Mouse (Mus musculus) embryonic facial prominence, embryonic 15.5 days (tissue): ENCODE results near the gene Adgrf1. TPM values are rescaled to one million over a fixed set of nuclear protein-coding genes. Genes with fewer than 3 reads are reported as not detected.
A peak's percentile ranks its signal among the peaks of the same experiment; 100 is the strongest.

Experiments used
- ATAC-seq: fragments of 200-750 bp; cut with Nextera tagmentation; 2 replicates; pipeline ENCODE4 v1.8.0; 2017; ENCODE audit warnings: low read depth, moderate TSS enrichment; ENCODE audit not compliant: insufficient number of reproducible peaks, low FRiP score, low TSS enrichment
- H3K27ac ChIP-seq: fragments of 300-500 bp; sonication (generic); replicated peaks from 2 replicates; pipeline ENCODE4 v1.5.1; 2015; ENCODE audit warnings: mild to moderate bottlenecking, inconsistent platforms
- H3K27me3 ChIP-seq: fragments of 300-500 bp; sonication (generic); 2 replicates; pipeline ENCODE4 v1.6.1; 2015; ENCODE audit warnings: inconsistent platforms
- H3K36me3 ChIP-seq: fragments of 300-500 bp; sonication (generic); 2 replicates; pipeline ENCODE4 v1.6.1; 2015; ENCODE audit warnings: mild to moderate bottlenecking, inconsistent platforms
- H3K4me1 ChIP-seq: fragments of 300-500 bp; sonication (generic); 2 replicates; pipeline ENCODE4 v1.6.1; 2015; ENCODE audit warnings: inconsistent platforms
- H3K4me2 ChIP-seq: fragments of 300-500 bp; sonication (generic); replicated peaks from 2 replicates; pipeline ENCODE4 v1.6.1; 2015; ENCODE audit warnings: mild to moderate bottlenecking, inconsistent platforms
- H3K4me3 ChIP-seq: fragments of 300-500 bp; sonication (generic); replicated peaks from 2 replicates; pipeline ENCODE4 v1.5.1; 2015; ENCODE audit warnings: mild to moderate bottlenecking, inconsistent platforms
- H3K9ac ChIP-seq: fragments of 300-500 bp; sonication (generic); 2 replicates; pipeline ENCODE4 v1.6.1; 2015; ENCODE audit warnings: inconsistent platforms
- H3K9me3 ChIP-seq: fragments of 300-500 bp; sonication (generic); replicated peaks from 2 replicates; pipeline ENCODE4 v1.6.1; 2016; ENCODE audit warnings: inconsistent platforms
- WGBS: fragments of 180-500 bp; shearing (Covaris S2); methylation state at CpG from one replicate; pipeline ENCODE4 v1.1.7; 2015; 5-methylcytosine and 5-hydroxymethylcytosine counted together
- polyA plus RNA-seq: library from polyadenylated mRNA; unstranded; fragments of >200 nt; fragmentation: Nextera tagmentation; extraction: Ambion mirVana; gene quantifications from 2 replicates; pipeline ENCODE4 v1.2.1, GENCODE M21; 2015

Adgrf1 gene
- polyA plus RNA-seq = 0.04 TPM in 2 replicates

DNA sequence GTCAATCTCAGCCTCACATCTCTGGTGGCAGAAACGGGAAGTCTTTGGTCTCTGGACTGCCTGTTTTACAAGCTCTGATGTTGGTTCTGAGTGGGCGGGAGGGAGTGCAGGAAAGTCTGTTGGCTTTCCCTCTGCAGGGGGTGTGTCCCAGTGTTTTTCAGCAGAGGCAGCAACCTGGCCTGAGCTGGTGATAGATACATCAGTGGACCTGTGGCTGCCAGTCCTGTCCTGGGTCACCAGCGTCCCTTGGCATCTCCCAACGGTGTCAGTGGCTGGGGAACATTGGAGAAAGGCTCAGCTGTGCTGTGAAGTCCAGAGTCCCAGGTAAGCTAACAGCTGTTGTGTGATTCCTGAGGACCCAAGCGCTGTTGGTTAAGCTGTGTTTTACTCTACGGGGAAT, at the start of gene Adgrf1:
Gene Adgrf1 (plus strand): TSS at position 169 of the 400 bp plus-strand sequence.
- Histone ChIP-seq H3K4me3 (no peak within 1 kb of the TSS), H3K27ac (no peak within 1 kb of the TSS), H3K9me3 (peaks cover 4% of the 10 kb centered on the region; the same call in 1 of the 2 replicates), H3K4me1 (0 out of 2 replicates have a peak, but pooled peaks cover 6% of the 10 kb centered on the region), H3K36me3 (no peaks in the 10 kb centered on the region), H3K9ac (no peak within 1 kb of the TSS), H3K4me2 (no peak within 1 kb of the TSS), H3K27me3 (no peaks in the 10 kb centered on the region)
- 64% methylated on average over 6 of the region's 6 CpGs for WGBS
- no peak; the same call in 1 of the 2 replicates for ATAC-seq

DNA sequence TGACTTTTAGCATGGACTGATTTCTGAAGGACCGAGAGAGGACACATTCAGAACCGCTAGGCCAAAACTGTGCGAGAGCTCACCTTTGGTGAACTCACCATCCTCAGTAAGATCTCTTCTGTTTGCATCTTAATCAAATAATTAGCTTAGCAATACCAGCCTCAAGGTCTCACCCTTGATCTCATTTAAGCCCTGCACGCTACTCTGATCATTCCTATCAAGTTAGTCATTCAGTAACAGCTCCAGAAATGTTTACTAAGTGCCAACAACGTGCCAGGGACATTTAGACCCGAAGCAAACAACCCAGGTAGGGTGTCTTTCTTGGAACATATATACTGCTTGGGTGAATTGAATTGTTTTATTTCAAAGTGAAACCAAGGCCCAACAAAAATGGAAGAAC, 44.0 kb upstream of the Adgrf1 start:
- H3K9ac ChIP-seq = no peak overlapping the region
- no peaks in the 10 kb centered on the region for H3K27me3 ChIP-seq
- 79% methylated on average over 6 of the region's 6 CpGs for WGBS
- peaks cover 4% of the 10 kb centered on the region; the same call in 1 of the 2 replicates for H3K4me1 ChIP-seq
- H3K4me3 ChIP-seq = no peak overlapping the region
- H3K4me2 ChIP-seq = no peak overlapping the region
- H3K9me3 ChIP-seq = no peaks in the 10 kb centered on the region
- no peak for ATAC-seq
- H3K27ac ChIP-seq = no peak overlapping the region
- H3K36me3 ChIP-seq = no peaks in the 10 kb centered on the region

DNA sequence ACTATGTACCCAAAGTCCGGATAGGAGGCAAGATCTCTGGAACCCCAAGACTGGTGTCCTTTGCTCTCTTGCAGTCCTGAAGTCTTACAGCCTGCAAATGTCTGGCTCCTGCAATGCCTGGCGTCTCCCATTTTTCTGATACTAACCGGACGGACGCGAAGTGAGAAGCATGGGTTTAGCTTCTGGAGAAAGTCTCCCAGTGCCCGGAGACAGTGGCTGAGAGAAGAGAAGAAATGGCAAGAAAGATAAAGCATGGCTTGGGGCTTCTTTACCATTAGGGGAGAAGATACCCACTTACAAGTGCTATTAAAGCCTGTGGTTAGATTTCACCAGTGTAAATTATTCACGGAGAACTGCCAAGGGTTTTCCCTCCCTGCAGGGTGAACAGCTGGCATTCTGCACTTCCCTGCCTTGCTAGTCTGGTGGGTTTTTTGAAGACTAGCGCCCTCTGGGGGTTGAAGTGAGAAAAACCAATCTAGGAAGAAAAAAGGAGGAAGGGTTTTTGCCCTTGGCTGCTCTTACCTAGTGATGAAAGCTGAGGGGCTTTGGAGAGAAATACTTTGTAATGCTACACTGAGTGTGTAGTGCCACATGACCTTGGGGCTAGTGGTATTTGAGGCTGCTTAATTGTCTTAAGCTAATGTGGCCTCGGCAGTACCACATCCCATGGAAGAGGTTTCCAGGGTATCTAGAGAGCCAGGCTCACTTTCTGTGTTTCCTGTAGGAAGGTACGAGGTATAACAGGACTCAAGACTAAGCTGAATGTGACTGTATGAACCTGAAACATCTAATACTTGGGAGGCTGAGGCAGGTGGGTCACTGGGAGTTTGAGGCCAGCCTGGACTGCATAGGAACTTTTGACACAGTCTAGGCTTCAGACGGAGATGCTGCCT, 40.3 kb upstream of the Adgrf1 start:
- Histone ChIP-seq H3K36me3 (no peaks in the 10 kb centered on the region), H3K27me3 (no peaks in the 10 kb centered on the region; the same call in 1 of the 2 replicates), H3K9me3 (no peaks in the 10 kb centered on the region), H3K4me1 (peaks cover 10% of the 10 kb centered on the region), H3K9ac (no peak overlapping the region), H3K4me3 (0 out of 2 replicates have a peak overlapping the region, but pooled peaks have one; percentile 7), H3K4me2 (peak overlapping the region; percentile 37; the same call in 1 of the 2 replicates), H3K27ac (no peak overlapping the region)
- ATAC-seq = no peak
- WGBS = 32% methylated on average over 12 of the region's 12 CpGs

- Histone ChIP-seq H3K4me3 (no peak overlapping the region), H3K27ac (no peak overlapping the region), H3K27me3 (no peaks in the 10 kb centered on the region; the same call in 1 of the 2 replicates), H3K4me2 (no peak overlapping the region), H3K4me1 (peaks cover 10% of the 10 kb centered on the region), H3K9me3 (no peaks in the 10 kb centered on the region), H3K9ac (no peak overlapping the region), H3K36me3 (no peaks in the 10 kb centered on the region)
- WGBS = 82% methylated on average over 7 of the region's 7 CpGs
- ATAC-seq = no peak
Measured at GRCm38 (mm10) chr17:43230821-43231220, 39.3 kb upstream of the Adgrf1 start.

DNA sequence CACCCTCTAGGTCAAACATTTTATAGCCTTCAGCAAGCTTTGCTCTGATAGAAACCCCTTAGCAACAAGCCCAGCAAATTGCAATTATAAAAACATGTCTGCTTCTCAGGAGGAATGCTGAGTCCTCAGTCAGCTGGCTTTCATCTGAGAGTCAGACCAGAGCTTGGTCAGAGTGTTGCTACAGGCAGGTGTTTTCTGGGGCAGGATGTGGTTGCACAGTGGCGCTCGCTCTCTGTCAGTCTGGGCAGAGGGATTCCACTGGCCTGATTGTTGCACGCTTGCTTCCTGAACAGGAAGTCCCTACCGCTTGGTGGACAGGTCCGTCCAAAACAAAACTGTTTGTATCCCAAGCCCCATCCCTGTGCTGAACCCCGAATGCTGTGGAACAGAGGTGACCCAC, 37.4 kb upstream of the Adgrf1 start:
- H3K9ac ChIP-seq = no peak overlapping the region
- peaks cover 10% of the 10 kb centered on the region for H3K4me1 ChIP-seq
- H3K27ac ChIP-seq = no peak overlapping the region
- H3K4me3 ChIP-seq = no peak overlapping the region
- H3K27me3 ChIP-seq = no peaks in the 10 kb centered on the region; the same call in 1 of the 2 replicates
- no peak for ATAC-seq
- no peak overlapping the region for H3K4me2 ChIP-seq
- H3K9me3 ChIP-seq = no peaks in the 10 kb centered on the region
- 37% methylated on average over 6 of the region's 6 CpGs for WGBS
- H3K36me3 ChIP-seq = no peaks in the 10 kb centered on the region

DNA sequence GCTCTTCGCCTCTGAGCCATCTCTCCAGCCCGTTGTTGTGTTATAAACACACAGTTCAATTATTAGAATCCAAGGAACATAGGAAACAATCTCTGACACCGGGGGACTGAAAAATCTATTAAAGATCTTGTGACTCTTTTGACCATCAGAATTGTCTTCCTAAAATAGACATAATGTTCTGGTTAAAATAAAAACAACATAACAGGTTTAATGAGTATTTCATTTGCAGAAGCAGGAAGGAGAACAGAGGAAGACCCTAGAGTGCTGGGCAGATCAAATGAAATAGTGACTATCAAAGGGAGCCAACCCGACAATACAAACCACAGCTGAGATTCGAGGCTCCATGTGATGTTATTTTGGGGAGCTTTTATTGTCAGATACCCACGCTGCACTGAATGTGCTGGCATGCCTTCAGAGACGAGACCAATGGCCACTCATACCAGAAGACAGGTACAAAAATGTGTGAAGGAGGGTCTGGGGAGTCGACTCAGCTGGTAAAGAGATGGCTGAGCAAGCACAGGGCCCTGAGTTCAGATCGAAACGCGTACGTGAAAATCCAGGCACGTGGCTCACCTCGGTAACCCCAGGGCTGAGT, 33.4 kb upstream of the Adgrf1 start:
- Histone ChIP-seq H3K27me3 (no peaks in the 10 kb centered on the region; the same call in 1 of the 2 replicates), H3K9ac (no peak overlapping the region), H3K4me2 (no peak overlapping the region), H3K4me3 (no peak overlapping the region), H3K36me3 (no peaks in the 10 kb centered on the region), H3K9me3 (no peaks in the 10 kb centered on the region), H3K27ac (no peak overlapping the region), H3K4me1 (peaks cover 20% of the 10 kb centered on the region)
- WGBS = 75% methylated on average over 14 of the region's 14 CpGs
- no peak for ATAC-seq

GRCm38 (mm10) chr17:43239035-43239434, 31.1 kb upstream of the Adgrf1 start:
- Histone ChIP-seq H3K27me3 (no peaks in the 10 kb centered on the region; the same call in 1 of the 2 replicates), H3K4me2 (no peak overlapping the region), H3K4me1 (peaks cover 13% of the 10 kb centered on the region), H3K9ac (no peak overlapping the region), H3K4me3 (no peak overlapping the region), H3K27ac (no peak overlapping the region), H3K36me3 (no peaks in the 10 kb centered on the region), H3K9me3 (no peaks in the 10 kb centered on the region)
- no peak for ATAC-seq
- WGBS = 74% methylated on average over 6 of the region's 6 CpGs

DNA sequence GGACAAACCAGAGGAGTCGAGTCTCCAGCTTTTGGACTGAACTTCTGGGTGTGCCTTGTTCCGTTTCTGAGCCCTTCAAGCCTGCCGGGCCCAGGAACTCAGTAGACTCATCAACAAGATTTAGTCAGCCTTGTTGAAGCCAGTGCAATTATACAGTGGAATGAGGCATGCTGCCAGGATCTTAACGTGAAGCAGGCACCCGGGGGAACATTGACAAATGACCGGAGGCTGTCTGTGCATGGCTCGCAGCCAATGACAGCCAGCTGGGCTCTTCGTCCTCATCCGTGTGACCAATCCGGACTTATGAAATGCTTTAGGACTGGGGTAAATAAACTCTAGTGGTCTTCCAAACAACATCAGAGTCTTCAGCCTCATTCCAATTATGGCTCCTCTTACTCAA, 29.0 kb upstream of the Adgrf1 start:
- Histone ChIP-seq H3K27ac (0 out of 2 replicates have a peak overlapping the region, but pooled peaks have one; percentile 1), H3K9ac (no peak overlapping the region), H3K9me3 (no peaks in the 10 kb centered on the region), H3K4me3 (no peak overlapping the region), H3K27me3 (no peaks in the 10 kb centered on the region), H3K4me2 (no peak overlapping the region), H3K4me1 (peaks cover 13% of the 10 kb centered on the region), H3K36me3 (no peaks in the 10 kb centered on the region)
- whole genome bisulfite sequencing = 21% methylated on average over 10 of the region's 10 CpGs
- peak; percentile 67 for ATAC-seq

DNA sequence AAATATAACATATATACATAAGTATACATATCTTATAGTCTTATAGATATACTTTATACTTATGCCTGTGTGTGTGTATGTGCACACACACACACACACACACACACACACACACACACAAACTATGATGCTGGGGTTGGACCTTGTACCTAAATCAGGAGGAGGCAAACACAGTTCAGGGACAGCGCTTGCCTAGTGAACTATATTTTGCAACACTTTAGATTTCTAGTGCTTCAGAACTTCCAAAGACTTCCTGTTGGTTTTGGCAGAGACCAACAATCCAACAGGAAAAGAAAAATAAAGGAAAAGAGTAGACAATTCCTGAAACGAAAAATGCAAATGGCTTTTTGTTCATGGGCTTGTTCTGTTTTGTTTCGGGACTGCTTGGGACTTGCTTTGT, 27.5 kb upstream of the Adgrf1 start:
- 66% methylated on average over 3 of the region's 3 CpGs for WGBS
- no peak overlapping the region for H3K27ac ChIP-seq
- H3K4me3 ChIP-seq = no peak overlapping the region
- H3K36me3 ChIP-seq = no peaks in the 10 kb centered on the region
- no peaks in the 10 kb centered on the region for H3K27me3 ChIP-seq
- no peak for ATAC-seq
- H3K4me1 ChIP-seq = peaks cover 13% of the 10 kb centered on the region
- no peak overlapping the region for H3K9ac ChIP-seq
- no peak overlapping the region for H3K4me2 ChIP-seq
- H3K9me3 ChIP-seq = no peaks in the 10 kb centered on the region

DNA sequence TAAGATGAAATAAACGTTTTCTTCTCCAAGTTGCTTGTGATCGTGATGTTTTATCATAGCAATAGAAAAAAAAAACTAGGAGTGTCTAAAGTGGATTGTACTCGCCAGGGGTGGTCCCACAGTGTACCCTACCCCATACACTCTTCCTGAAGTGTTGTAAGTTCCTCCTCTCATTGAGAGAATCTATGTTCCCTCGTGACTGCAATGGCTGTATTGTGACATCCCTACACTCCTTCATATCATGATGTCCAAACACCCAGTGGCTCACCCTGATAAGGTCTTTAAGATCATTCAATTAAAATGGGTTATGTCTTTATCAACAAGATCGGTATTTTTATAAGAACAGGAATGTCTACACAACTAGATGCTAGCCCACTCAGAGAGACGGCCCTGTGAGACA, 24.8 kb upstream of the Adgrf1 start:
- 80% methylated on average over 6 of the region's 6 CpGs for WGBS
- H3K4me2 ChIP-seq = no peak overlapping the region
- ATAC-seq = no peak

GRCm38 (mm10) chr17:43247245-43247644, 22.9 kb upstream of the Adgrf1 start:
- ATAC-seq = no peak
- H3K27me3 ChIP-seq = no peaks in the 10 kb centered on the region

More for the DNA sequence above, 24.8 kb upstream of the Adgrf1 start:
- Histone ChIP-seq H3K4me3 (no peak overlapping the region), H3K4me1 (peaks cover 13% of the 10 kb centered on the region), H3K9ac (no peak overlapping the region), H3K36me3 (no peaks in the 10 kb centered on the region), H3K9me3 (no peaks in the 10 kb centered on the region), H3K27ac (no peak overlapping the region), H3K27me3 (no peaks in the 10 kb centered on the region)

More at GRCm38 (mm10) chr17:43247245-43247644, 22.9 kb upstream of the Adgrf1 start:
- H3K4me2 ChIP-seq = no peak overlapping the region
- H3K36me3 ChIP-seq = no peaks in the 10 kb centered on the region
- no peak overlapping the region for H3K4me3 ChIP-seq
- H3K4me1 ChIP-seq = peaks cover 15% of the 10 kb centered on the region
- H3K9me3 ChIP-seq = no peaks in the 10 kb centered on the region
- WGBS = 90% methylated on average over 3 of the region's 3 CpGs
- H3K27ac ChIP-seq = no peak overlapping the region
- no peak overlapping the region for H3K9ac ChIP-seq
